Mouse (Mus musculus) adrenal gland, postnatal 25 days (tissue): ENCODE measurements around the gene Havcr1. TPM values are rescaled to one million over a fixed set of nuclear protein-coding genes. Genes with fewer than 3 reads are reported as not detected.
"Not testable (repeated sequence)": the region's sequence is repeated elsewhere in the genome, so short reads cannot be mapped to it uniquely, and the experiment has no call there.

Experiments
- DNase-seq: peaks from one replicate; pipeline ENCODE4 v3.0.0; 2021; ENCODE audit warnings: mixed read lengths
- long read RNA-seq: library from polyadenylated mRNA; stranded (forward); transcript quantifications from one replicate; pipeline ENCODE4 v2.0.0, GENCODE M21; 2021
- total RNA-seq: library from RNA; stranded (reverse); gene quantifications from 2 replicates; pipeline ENCODE4 v1.2.3, GENCODE M21; 2021

The Havcr1 gene
- total RNA-seq = not detected in 2 replicates
- long read RNA-seq = 0 reads

DNA sequence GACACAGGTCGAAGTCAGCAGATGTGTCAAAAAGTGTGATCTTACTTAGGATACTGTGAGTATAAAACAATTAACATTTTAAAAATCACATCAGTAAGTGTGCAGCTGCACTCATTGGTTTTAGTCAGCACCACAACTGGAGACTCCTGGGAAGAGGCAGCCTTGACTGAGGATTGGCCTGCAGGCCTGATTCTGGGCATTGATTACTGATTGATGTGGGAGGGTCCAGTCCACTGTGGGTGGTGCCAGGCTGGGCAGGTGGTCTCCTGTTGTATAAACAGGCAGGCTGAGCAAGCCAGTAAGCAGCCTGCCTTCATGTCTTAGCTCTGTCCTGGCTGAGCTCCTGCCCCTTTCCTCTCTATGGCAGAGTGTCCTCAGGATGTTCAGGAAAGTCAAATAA lies at the start of gene Havcr1:
Havcr1 (plus strand) TSS at position 5 of the 400 bp plus-strand sequence.
- DNase-seq = not testable (repeated sequence)

DNA sequence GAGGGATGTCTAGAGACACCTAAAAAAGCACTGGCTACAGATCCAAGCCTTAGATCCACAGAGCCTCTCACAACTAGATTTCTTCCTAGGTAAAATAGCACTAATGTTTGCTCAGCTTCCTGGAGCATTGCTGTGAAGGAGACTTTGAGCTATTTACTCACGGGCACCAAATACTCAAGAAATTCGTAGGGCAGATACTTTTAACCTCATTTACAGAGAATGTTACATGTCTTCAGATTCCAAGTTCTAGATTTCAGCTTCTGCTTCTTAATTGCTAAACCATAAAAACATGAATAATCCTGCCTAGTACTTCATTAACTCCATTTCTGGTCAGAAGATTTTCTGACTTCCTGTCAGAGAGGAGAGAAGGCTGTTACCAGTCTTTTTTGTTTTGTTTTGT lies 44.7 kb upstream of the Havcr1 start:
- no peak for DNase-seq

DNA sequence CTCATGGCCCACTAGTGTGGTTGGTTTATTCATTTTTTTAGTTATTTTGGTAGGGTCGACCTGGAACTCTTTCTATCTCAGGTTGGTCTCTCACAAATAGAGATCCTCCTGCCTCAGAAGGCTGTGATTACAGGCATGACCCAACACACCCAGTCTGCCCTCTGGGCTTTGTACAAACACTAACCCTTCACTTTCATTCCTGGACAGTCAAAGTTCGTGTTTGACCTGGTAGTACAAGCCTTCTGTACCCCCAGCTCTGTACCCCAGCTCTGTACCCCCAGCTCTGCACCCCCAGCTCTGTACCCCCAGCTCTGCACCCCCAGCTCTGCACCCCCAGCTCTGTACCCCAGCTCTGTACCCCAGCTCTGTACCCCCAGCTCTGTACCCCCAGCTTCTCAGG lies 39.0 kb upstream of the Havcr1 start:
- not testable (repeated sequence) for DNase-seq

DNA sequence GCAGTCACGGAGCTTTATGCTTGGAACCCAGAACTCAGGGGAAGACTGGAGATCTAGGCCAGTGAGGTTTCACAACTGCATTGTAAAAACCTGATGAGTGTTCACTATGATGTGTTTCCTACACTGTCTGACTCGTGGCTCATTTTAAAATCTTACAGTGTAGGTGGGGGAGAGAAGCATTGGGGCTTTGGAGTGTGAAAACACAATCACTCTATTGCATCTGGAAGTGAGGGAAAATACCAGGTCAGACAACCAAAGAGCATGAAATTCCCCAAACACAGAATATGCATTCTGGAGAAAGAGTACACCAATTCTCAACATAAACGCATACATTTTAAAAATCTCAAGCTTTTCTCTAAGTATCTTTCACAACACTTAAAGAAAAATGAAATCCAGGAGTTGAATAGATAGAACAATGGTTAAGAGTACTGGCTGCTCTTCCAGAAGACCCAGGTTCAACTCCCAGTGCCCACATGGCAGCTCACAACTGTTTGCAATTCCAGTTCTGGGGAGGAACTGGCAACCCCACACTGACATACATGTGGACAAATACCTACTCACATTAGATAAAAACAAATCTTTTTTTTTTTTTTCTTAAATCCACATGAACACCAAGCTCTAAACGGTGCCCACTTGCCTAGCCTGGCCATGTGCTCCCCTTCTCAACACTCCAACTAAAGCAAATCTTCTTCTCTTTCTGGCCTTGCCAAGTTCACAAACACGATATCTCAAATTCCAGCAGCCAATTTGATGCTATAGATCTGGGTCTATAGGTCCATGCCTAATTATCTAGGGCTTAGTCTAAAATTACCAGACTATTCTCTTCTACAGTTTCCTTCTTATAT lies 37.2 kb upstream of the Havcr1 start:
- no peak for DNase-seq

DNA sequence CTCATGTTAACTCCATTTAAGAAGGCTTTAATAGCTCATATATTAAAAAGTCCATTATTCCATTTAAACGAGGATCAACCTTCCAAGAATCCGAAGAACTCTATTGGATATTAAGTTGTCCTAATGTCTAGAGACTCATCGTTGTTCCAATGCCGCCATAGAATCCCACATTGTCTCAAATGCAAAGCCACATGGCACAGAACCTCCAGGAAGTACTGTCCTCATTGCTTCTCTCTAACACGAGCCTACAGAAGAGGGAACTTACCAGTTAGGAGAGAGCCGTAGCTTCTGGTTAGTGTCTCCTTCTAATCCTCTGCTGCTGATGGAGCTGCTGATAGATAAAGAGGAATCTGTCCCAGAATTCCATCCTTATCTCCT lies 36.6 kb upstream of the Havcr1 start:
- no peak for DNase-seq

DNA sequence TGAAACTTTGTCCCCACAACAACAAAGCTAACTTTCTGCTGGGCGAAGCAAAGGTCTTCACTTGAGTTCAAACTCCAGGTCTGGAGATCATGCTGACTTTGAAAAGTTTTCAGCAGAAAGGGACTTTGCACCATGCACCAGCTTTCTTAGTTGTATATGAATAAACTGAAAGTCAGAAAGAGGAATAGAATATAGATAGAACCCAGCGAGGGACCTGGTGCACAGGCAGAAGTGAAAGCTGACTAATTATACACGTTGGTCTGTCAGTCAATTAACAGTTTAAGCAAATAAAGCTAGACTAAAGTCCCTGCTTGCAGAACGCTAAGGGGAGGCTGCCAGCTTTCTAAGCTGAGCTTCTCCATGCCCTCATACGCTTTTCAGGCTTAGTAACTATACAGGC lies 36.0 kb upstream of the Havcr1 start:
- DNase-seq = no peak

DNA sequence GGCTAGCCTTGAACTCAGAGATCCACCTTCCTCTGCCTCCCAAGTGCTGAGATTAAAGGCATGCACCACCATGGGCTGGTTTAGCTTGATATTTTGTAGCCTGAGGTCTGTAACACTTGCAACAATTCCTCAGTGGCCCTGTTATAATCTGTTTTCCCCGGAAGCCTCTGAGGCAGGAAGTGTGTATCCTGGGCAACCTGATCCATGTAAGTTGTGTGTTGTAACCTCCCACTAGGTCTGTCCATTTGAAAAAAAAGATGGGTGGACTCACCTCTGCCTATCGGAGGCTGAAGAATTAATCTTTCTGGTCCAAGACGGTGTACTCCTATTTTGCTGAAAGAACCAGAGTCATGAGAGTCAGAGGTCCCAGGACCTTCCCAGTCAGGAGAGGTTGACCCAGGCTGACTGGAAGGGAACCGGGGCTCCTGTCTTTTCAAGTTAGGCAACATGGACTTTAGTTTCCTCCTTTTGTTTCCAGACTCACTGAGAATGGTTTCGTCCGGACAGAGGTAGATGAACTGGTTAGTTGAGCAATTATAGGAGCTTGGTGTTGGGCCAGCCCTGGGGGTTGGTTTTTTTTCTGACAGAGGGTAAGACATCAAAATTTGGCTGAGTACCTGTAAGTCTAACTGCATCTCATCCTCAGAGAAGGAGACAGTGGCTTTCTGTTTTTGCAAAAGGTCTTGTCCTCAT lies 28.1 kb upstream of the Havcr1 start, which contains the start of gene Timd2:
Timd2 (minus strand) TSS at position 398 of the 693 bp plus-strand sequence.
- no peak for DNase-seq

DNA sequence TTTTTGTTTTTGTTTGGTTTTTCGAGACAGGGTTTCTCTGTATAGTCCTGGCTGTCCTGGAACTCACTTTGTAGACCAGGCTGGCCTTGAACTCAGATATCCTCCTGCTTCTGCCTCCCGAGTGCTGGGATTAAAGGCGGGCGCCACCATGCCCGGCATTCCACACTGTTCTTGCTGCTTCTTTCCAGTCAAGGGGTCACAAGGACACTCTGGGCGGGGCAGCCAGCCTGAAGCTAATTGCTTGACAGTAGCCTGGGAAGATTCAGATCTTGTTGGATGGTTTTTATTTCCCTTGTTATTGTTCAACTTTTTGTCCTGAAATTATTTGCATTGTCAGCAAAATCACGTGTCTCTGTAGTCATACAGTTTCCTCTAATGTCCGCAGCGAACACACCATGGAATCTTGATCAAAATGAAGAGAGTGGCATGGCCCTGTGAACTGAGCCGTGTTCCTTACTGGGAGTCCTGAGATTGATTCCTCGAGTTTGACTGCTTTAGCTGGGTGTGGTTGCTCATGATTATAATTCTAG lies 3.3 kb upstream of the Havcr1 start:
- no peak for DNase-seq

DNA sequence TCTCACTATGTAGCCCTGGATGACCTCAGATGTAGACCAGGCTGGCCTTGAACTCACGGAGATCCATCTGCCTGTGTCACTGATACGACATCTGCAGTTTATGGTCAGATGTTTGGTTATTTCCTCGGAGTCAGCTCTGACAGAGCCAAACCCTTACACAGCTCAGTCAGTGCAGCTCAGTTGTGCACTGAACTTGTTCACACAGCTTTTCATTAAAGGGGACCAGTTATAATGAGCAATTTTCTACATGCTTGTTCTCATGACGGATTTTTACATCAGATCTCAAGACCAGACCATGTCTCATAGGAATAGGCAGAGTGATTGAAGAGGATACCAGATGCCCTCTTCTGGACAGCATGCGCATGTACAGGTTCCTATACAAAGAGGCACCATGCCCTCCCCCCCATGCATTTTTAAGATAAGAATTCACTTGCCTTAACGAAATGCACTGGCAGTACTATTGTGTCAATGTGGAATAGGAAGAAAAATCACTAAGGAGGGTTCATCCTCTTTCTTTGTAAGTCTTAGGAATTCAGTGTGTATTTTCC lies 1.6 kb upstream of the Havcr1 start:
- no peak for DNase-seq

DNA sequence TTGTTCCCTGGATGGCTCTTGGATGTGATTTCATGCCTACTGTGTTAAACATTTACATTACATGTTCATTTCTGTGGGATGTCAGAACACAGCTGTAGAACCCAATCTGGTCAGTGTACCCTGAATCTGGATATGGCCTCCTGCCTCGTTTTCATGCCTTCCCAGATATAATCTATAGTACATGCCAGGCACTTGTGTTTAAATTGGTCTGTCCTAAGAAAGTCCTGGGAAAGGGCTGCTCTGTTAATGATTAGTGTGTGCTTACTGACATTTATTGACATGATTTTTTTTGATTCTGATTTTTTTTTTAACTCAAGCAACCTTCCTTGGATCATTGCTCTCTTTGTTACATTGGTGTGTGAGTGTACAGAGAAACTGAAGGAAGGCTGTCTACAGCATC lies 263 bp upstream of the Havcr1 start:
- no peak for DNase-seq

DNA sequence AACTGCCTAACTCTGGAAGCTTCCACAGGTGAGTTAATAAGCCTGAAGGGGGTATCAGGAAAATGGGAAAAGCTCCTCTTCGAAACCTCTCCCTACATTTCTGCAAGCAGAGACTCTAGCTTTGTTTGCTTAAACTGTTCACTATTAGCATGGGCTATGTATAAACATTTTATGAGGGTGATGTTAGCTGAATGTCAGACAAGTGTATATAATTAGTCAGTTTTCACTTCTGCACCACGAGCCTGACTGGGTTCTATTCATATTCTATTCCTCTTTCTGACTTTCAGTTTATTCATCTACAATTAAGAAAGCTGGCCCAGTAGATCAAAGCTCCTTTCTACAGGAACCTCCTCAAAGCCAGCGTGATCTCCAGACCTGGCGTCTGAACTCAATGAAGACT lies 4.6 kb downstream of the Havcr1 start:
- DNase-seq = no peak

DNA sequence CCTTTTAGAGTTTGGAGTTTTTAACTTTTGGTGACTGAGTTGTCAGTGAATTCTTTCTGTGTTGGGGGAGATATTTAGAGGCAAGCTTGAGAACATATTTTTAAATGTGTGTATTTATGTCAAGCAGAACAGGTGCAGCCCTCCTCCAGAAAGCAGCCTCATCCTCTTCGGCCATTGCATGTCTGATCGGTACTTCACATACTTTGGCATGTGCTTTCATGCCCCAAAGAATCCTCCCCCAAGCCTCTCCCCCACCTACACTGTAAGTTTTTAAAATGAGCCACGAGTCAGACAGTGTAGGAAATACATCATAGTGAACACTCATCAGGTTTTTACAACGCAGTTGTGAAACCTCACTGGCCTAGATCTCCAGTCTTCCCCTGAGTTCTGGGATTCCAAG lies 6.0 kb downstream of the Havcr1 start:
- no peak for DNase-seq

DNA sequence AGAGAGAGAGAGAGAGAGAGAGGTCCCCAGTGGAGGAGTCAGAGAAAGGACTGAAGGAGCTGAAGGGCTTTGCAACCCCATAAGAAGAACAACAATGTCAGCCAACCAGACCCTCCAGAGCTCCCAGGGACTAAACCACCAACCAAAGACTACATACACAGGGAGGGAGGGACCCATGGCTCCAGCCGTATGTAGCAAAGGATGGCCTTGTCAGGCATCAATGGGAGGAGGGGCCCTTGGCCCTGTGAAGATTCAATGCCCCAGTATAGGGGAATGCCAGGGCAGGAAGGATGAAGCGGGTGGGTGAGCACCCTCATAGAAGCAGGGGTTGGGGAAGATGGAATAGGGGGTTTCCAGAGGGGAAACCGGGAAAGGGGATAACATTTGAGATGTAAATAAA lies 6.8 kb downstream of the Havcr1 start:
- no peak for DNase-seq

DNA sequence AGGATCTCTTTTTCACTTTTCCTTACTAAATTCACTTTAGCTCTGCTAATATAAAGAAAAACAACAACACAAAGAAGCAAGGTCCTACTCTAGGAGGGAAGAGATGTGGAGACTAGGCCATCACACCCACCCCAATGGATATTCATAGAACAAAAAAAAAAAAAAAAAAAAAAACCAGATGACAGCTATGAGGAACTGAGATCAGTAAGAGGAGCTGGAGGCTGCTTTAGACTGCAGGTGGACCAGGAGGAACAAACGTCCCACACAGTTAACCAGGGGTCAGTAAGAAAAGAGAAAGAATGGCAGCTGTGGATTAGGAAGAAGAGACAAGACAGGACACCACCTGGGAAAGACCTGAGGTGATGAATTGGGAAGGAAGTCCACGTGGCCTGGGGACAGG lies 13.1 kb downstream of the Havcr1 start:
- DNase-seq = no peak

DNA sequence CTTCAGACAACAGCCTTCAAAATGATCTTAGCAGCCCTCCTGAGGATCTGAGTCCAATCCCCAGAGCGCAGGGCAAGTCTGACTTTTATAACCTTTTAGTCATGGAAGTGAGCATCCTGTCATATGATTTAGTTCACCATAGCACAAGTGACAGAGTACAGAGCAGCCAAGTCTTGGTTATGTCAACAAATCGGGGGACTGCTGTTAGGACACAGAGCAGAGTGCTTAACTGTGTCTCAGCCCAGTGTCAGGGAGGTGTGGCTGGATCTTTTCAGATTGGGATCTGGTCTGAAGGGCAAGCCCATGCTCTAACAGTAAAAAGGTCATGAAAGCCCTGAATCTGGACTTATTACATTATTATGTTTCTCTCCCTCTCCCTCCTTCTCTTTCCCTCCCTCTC lies 18.8 kb downstream of the Havcr1 start:
- DNase-seq = no peak

DNA sequence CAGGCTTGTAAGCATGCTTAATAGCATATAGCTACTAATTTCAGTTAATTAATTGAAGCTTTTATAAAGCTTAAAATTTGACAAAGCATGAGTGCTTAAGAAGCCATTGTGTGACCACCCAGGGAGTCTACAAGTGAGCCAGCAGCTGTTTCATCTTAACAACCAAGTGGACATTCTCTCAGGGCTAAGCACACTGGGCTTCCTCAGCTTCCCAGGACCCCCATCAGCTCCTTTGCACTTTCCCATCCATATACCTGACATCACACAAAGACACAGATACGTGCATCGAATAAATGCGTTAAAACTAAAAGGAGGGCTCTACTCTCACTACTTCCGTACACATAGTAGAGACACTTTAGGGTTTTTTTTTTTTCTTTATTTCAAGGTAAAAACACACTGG lies 19.8 kb downstream of the Havcr1 start:
- DNase-seq = no peak

DNA sequence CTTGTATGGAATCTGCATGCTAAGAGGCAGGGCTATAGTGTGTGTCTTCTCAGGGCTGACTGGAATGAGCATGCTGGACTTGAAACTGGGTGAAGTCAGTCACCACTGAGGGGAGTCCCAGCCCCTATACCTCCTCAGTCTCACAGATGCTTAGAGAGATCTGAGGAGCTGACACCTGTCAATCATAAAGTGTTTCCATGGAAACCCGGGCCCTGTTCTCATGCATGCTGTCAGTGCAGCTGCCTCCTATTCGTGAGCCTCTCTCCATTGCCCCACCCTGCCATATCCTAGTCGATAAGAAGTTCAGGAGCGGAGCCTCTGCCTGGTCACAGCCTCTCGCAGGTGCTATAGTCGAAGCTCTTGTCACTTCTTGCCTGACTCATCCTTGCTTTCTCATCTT lies 20.8 kb downstream of the Havcr1 start:
- DNase-seq = not testable (repeated sequence)

DNA sequence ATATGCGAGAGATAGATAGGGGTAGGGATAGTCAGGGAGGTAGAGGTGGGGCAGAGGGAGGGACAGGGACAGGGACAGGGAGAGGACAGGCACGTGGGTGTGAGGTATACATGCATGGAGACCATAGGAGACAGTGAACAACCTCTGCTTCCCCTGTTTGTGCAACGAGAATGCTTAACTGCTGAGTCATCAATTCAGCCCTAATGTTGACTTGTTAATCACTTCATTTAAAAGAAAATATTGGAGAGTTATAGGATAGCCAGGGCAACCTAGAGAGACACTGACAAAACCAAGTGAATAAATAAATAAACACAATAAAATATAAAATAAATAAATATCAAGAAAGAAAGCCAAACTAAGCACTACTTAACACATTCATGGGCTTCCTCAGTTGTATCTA lies 42.0 kb downstream of the Havcr1 start:
- DNase-seq = no peak

DNA sequence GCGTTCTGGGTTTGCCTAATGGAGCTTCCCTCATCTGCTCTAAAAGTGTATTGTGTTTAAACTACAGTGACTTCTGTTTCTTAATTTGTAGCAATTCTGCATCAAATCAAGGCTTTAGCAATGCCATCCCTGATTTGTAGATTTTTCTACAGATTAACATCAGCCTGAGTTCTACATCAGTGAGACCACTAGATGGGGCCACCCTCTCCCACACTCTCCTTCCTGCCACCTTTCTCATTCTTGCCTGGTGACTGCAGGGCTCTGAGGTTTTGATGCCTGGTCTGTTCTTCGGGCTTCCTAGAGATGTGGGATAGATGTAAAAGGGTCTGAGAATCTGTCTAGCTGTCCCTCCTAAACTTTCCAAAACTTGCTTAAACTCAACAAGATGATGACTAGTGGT lies 44.9 kb downstream of the Havcr1 start:
- DNase-seq = no peak

DNA sequence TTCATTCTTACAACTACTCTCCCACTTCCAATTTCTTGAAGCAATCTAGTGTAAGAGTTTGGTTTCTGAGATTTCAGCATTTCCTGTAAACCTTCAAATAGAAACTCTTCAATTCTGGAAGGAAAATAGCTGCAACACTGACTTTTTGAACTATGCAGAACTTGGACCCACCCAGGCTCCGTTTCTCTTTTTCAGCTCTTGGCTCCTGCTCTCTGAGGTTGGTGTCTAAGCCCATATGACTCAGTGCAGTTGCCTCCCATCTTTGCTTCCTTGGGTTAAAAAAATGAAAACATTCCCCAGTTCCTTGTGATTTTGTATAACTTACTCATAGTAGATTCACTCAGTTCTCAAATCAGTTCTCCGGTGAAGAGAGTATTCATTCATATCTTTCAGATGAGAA lies 69.6 kb downstream of the Havcr1 start:
- DNase-seq = no peak

DNA sequence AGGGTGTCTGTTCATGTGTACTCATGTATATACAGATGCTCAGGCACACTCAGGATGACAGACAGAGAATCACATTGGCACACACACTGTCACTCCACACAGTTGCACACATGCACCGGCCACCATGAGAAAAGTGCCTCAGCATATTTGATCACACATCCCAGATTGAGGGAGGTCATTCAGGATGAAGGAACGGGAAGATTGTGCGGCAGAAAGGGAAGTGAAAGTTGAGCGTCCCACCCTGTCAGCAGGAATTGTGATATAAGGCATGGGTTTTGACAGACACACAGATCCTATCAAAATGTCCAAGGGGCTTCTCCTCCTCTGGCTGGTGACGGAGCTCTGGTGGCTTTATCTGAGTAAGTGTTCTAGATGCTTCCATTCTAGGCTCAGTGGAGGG lies 75.6 kb downstream of the Havcr1 start, which contains the start of gene Timd4:
Timd4 (plus strand) TSS at position 290 of the 400 bp plus-strand sequence.
- no peak for DNase-seq

DNA sequence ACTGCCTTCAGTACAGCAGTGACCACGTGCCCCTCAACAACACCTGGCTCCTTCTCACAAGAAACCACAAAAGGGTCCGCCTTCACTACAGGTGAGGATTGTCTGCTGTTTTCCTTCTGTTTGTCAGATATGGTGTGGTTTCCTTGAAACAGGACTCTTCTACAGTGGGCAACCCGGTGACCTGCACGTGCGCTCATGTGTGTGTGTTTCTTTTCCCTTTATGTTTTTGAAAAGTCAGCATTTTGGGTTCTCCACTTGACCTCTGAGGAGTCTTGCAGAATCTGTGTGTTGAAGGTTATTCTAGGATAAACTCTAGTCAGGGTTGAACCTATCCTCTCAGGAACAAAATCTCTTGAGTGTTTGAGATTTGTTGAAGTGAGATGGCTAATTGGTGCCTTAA lies 82.8 kb downstream of the Havcr1 start:
- no peak for DNase-seq

DNA sequence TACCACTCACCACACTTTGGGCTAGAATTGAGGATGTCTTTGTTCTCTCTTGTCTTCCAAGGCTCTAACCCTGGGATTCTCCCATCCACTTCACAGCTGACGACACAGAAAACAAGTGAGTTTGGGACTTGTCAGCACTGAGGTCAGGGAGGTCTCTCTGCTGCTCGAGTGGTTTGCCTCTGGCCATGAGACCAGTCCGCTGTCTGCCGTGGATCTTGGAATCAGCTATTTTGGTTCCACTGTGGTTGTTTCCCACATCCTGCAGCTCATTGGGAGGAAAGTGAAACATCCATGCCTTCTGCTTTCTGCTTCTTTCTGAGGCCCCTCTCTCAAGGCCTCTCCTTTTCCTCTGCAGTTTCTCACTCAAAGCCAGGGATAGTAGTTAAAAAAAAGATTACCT lies 85.0 kb downstream of the Havcr1 start:
- no peak for DNase-seq
